Mouse (Mus musculus) ovary, adult 18-20 months (tissue): ENCODE data around the gene Klk5.
A peak's percentile ranks its signal among the peaks of the same experiment; 100 is the strongest.

ENCODE experiments used
- DNase-seq: peaks from one replicate; pipeline ENCODE4 v3.0.0; 2022; ENCODE audit warnings: low spot score, mixed read lengths

Gene Klk5

GRCm38 (mm10) chr7:43876444-43876843, 34.7 kb downstream of the Klk5 start:
- DNase-seq: no peak

- no peak for DNase-seq
These were observed 36.5 kb downstream of the Klk5 start for GRCm38 (mm10) chr7:43878281-43878680.

GRCm38 (mm10) chr7:43880912-43881311, 39.1 kb downstream of the Klk5 start, which contains the start of gene Klk4:
Gene Klk4, plus strand, starts transcription at chr7:43881160.
- no peak for DNase-seq

GRCm38 (mm10) chr7:43882346-43882745, 40.6 kb downstream of the Klk5 start:
- DNase-seq: no peak

- DNase-seq: no peak
These were observed 41.0 kb downstream of the Klk5 start for GRCm38 (mm10) chr7:43882811-43883210.

- no peak for DNase-seq
These were observed 41.8 kb downstream of the Klk5 start for GRCm38 (mm10) chr7:43883547-43883946.

GRCm38 (mm10) chr7:43891365-43891764, 49.6 kb downstream of the Klk5 start:
- DNase-seq: no peak

GRCm38 (mm10) chr7:43891788-43892187, 50.0 kb downstream of the Klk5 start:
- DNase-seq: no peak

GRCm38 (mm10) chr7:43894836-43895235, 53.1 kb downstream of the Klk5 start:
- DNase-seq: peak; percentile 65
